Mouse (Mus musculus): ENCODE results near the gene Map3k13. TPM values are rescaled to one million over a fixed set of nuclear protein-coding genes. Genes with fewer than 3 reads are reported as not detected.

The Map3k13 gene
- polyA plus RNA-seq, 1 experiment from 2014 or later = 1.3 TPM

- no peaks in the 10 kb centered on the region for H3K9me3 ChIP-seq (ENCODE audit: control insufficient read depth, low read depth, low read length)
- no peaks in the 10 kb centered on the region for H3K36me3 ChIP-seq (ENCODE audit: control insufficient read depth, insufficient read depth, low read length)
- H3K4me1 ChIP-seq (ENCODE audit: control insufficient read depth, insufficient read depth, low read length) = no peaks in the 10 kb centered on the region
- WGBS = 78% methylated on average over 6 of the region's 6 CpGs
- no peak overlapping the region for H3K4me2 ChIP-seq (replicated peaks; ENCODE audit: low read depth, low read length)
- H3K27me3 ChIP-seq (ENCODE audit: control insufficient read depth, insufficient read depth, low read length) = no peaks in the 10 kb centered on the region
- no peak for ATAC-seq (ENCODE audit: insufficient number of reproducible peaks, insufficient read depth, low FRiP score, low read depth)
- H3K4me3 ChIP-seq (ENCODE audit: low read depth, low read length) = no peak overlapping the region
- H3K9ac ChIP-seq (replicated peaks; ENCODE audit: low read depth, low read length) = no peak overlapping the region
- H3K27ac ChIP-seq (ENCODE audit: low read length) = no peak overlapping the region
Observed at GRCm38 (mm10) chr16:21970536-21970935, 176.4 kb downstream of the Map3k13 start.

DNA sequence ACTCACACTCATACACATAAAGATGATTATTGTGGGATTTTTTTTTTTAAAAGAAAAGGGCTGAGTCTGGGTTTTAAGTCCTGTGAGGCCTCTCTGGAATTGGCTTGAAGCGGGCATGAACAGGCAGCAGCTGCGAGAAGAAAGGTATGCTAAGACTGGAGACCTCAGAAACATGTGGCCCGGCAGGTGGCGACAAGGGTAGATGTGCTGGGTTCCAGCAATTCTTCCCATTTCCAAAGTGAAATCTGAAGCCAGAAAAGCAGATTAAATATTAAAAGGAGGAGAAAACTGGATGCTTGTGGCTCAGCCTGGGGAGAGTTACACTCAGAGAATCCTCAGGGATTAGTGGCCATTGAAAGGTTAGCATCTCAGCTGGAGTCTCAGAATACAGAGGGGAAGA, 177.3 kb downstream of the Map3k13 start:
- no peaks in the 10 kb centered on the region for H3K4me1 ChIP-seq (ENCODE audit: control insufficient read depth, insufficient read depth, low read length)
- H3K36me3 ChIP-seq (ENCODE audit: control insufficient read depth, insufficient read depth, low read length) = no peaks in the 10 kb centered on the region
- no peak overlapping the region for H3K9ac ChIP-seq (replicated peaks; ENCODE audit: low read depth, low read length)
- H3K27me3 ChIP-seq (ENCODE audit: control insufficient read depth, insufficient read depth, low read length) = no peaks in the 10 kb centered on the region
- WGBS = 53% methylated on average over 4 of the region's 4 CpGs
- no peaks in the 10 kb centered on the region for H3K9me3 ChIP-seq (ENCODE audit: control insufficient read depth, low read depth, low read length)
- no peak overlapping the region for H3K4me3 ChIP-seq (ENCODE audit: low read depth, low read length)
- H3K4me2 ChIP-seq (replicated peaks; ENCODE audit: low read depth, low read length) = no peak overlapping the region
- no peak for ATAC-seq (ENCODE audit: insufficient number of reproducible peaks, insufficient read depth, low FRiP score, low read depth)
- no peak overlapping the region for H3K27ac ChIP-seq (ENCODE audit: low read length)

- no peaks in the 10 kb centered on the region for H3K9me3 ChIP-seq (ENCODE audit: control insufficient read depth, low read depth, low read length)
- no peak; the same call in 1 of the 2 replicates for ATAC-seq (ENCODE audit: insufficient number of reproducible peaks, insufficient read depth, low FRiP score, low read depth)
- 3% methylated on average over 16 of the region's 16 CpGs for WGBS
- no peak overlapping the region for H3K27ac ChIP-seq (ENCODE audit: low read length)
- no peaks in the 10 kb centered on the region for H3K4me1 ChIP-seq (ENCODE audit: control insufficient read depth, insufficient read depth, low read length)
- no peak overlapping the region for H3K4me3 ChIP-seq (ENCODE audit: low read depth, low read length)
- H3K27me3 ChIP-seq (ENCODE audit: control insufficient read depth, insufficient read depth, low read length) = no peaks in the 10 kb centered on the region
- H3K36me3 ChIP-seq (ENCODE audit: control insufficient read depth, insufficient read depth, low read length) = no peaks in the 10 kb centered on the region
- peak overlapping the region; percentile 31 for H3K4me2 ChIP-seq (replicated peaks; ENCODE audit: low read depth, low read length)
- no peak overlapping the region for H3K9ac ChIP-seq (replicated peaks; ENCODE audit: low read depth, low read length)
Observed at GRCm38 (mm10) chr16:21976203-21976602, 182.1 kb downstream of the Map3k13 start.

- ATAC-seq (ENCODE audit: insufficient number of reproducible peaks, insufficient read depth, low FRiP score, low read depth) = no peak
- Histone ChIP-seq H3K27ac (ENCODE audit: low read length) (no peak overlapping the region), H3K36me3 (ENCODE audit: control insufficient read depth, insufficient read depth, low read length) (no peaks in the 10 kb centered on the region), H3K27me3 (ENCODE audit: control insufficient read depth, insufficient read depth, low read length) (no peaks in the 10 kb centered on the region), H3K4me2 (replicated peaks; ENCODE audit: low read depth, low read length) (no peak overlapping the region), H3K4me1 (ENCODE audit: control insufficient read depth, insufficient read depth, low read length) (no peaks in the 10 kb centered on the region), H3K9ac (replicated peaks; ENCODE audit: low read depth, low read length) (no peak overlapping the region), H3K4me3 (ENCODE audit: low read depth, low read length) (no peak overlapping the region), H3K9me3 (ENCODE audit: control insufficient read depth, low read depth, low read length) (peaks cover 3% of the 10 kb centered on the region; the same call in 1 of the 2 replicates)
- 74% methylated on average over 5 of the region's 5 CpGs for WGBS
Observed at GRCm38 (mm10) chr16:21977347-21977746, 183.2 kb downstream of the Map3k13 start.

Other genes starting within 250 kb of the Map3k13 start
- 19.5 and 20.9 TPM in 2 replicates for gene 2510009E07Rik, start 99.7 kb upstream of the Map3k13 start, polyA plus RNA-seq (2014; fragmentation: Nextera tagmentation; extraction: Ambion mirVana)
- gene Ehhadh, start 6.5 kb upstream of the Map3k13 start, polyA plus RNA-seq (2014; fragmentation: Nextera tagmentation; extraction: Ambion mirVana) = 2.9 and 4.0 TPM in 2 replicates
- gene Tmem41a, start 153.2 kb downstream of the Map3k13 start, polyA plus RNA-seq (2014; fragmentation: Nextera tagmentation; extraction: Ambion mirVana) = 31.1 and 36.2 TPM in 2 replicates
- gene Liph, start 201.3 kb downstream of the Map3k13 start, polyA plus RNA-seq (2014; fragmentation: Nextera tagmentation; extraction: Ambion mirVana) = 4.6 and 6.1 TPM in 2 replicates
- 53.7 and 56.1 TPM in 2 replicates for gene Senp2, start 215.1 kb downstream of the Map3k13 start, polyA plus RNA-seq (2014; fragmentation: Nextera tagmentation; extraction: Ambion mirVana)

All from stomach, embryonic 14.5 days (tissue).